Mouse (Mus musculus): ENCODE measurements around the gene Arhgap10. TPM values are rescaled to one million over a fixed set of nuclear protein-coding genes. Genes with fewer than 3 reads are reported as not detected.

Gene Arhgap10
- total RNA-seq, 2 experiments from 2014 or later, result 6.9 to 7.6 TPM

- DNase-seq (ENCODE audit: low spot score in 2 of 2), result no peak
Observed at GRCm38 (mm10) chr8:77232411-77232810, 285.3 kb downstream of the Arhgap10 start.

GRCm38 (mm10) chr8:77231834-77232233, 285.9 kb downstream of the Arhgap10 start:
- no peak for DNase-seq (ENCODE audit: low spot score in 2 of 2)

GRCm38 (mm10) chr8:77231211-77231610, 286.5 kb downstream of the Arhgap10 start:
- DNase-seq (ENCODE audit: low spot score in 2 of 2), result no peak

GRCm38 (mm10) chr8:77228688-77229087, 289.1 kb downstream of the Arhgap10 start:
- no peak for DNase-seq (ENCODE audit: low spot score in 2 of 2)

GRCm38 (mm10) chr8:77227742-77228141, 290.0 kb downstream of the Arhgap10 start:
- no peak for DNase-seq (ENCODE audit: low spot score in 2 of 2)

- no peak for DNase-seq (ENCODE audit: low spot score in 2 of 2)
Observed at GRCm38 (mm10) chr8:77223123-77223522, 294.6 kb downstream of the Arhgap10 start.

GRCm38 (mm10) chr8:77215191-77215590, 302.6 kb downstream of the Arhgap10 start:
- no peak for DNase-seq (ENCODE audit: low spot score in 2 of 2)

- peak in 1 of 2 experiments; percentile 40 for DNase-seq (ENCODE audit: low spot score in 2 of 2)
Observed at GRCm38 (mm10) chr8:77214665-77215064, 303.1 kb downstream of the Arhgap10 start.

GRCm38 (mm10) chr8:77213893-77214464, 303.8 kb downstream of the Arhgap10 start:
- no peak for DNase-seq (ENCODE audit: low spot score in 2 of 2)

- DNase-seq (ENCODE audit: low spot score in 2 of 2), result no peak
Observed at GRCm38 (mm10) chr8:77209297-77209696, 308.5 kb downstream of the Arhgap10 start.

Other genes with a start within 250 kb of the Arhgap10 start
- gene Prmt9, start 31.4 kb upstream of the Arhgap10 start, total RNA-seq (2021), result 10 to 100 TPM; 22.5 to 23.3 TPM
- gene Tmem184c, start 92.7 kb upstream of the Arhgap10 start, total RNA-seq (2021), result 10 to 100 TPM; 62.2 to 64.1 TPM
- 1 to 10 TPM; 5.1 to 6.5 TPM for gene Ednra, start 206.5 kb upstream of the Arhgap10 start, total RNA-seq (2021)

Measured in layer of hippocampus, postnatal 14 days (tissue).